16 mouse cellular contexts compared by ENCODE assay signal in genomic region chr2:179761718-179762441, GRCm38 (mm10).
A peak's percentile ranks its signal among the peaks of the same experiment; 100 is the strongest.
DNase-seq lines count a peak whose midpoint lies in the region; ATAC-seq lines count a peak whose summit lies in the region.
"Had no signal": no experiment of that assay in that cellular context is flagged by ENCODE, and none has a peak within 500 bp of the region (broad histone marks: within the 10 kb centered on the region; RNA-seq: fewer than 3 reads in every experiment).

No protein-coding gene starts in this region.

- WGBS in heart, embryonic 12.5 days: 38% methylated on average over 9 of the region's 9 CpGs
- WGBS in hindbrain, embryonic 16.5 days: 52% methylated on average over 9 of the region's 9 CpGs

- no peak for DNase-seq in heart, postnatal 4 days
- peak; percentile 46 for DNase-seq in brain, adult 2 months (ENCODE audit: low read depth, low spot score)
- DNase-seq in cerebellum, adult 9-10 months: peak; percentile 56
- DNase-seq in left cerebral cortex, adult 18-20 months (ENCODE audit: low spot score in 2 of 2): no peak
- DNase-seq in urinary bladder, postnatal 36 days (ENCODE audit: low spot score in 2 of 2): no peak
- DNase-seq: adrenal gland, postnatal 25 days; gastrocnemius, postnatal 36 days; kidney, postnatal 14 days; lung, adult 18-20 months; lung, postnatal 4 days; thymus, adult 18-20 months had no signal

- H3K4me2 ChIP-seq in heart, embryonic 12.5 days: peak overlapping the region; percentile 20; the same call in 1 of the 2 replicates
- no peak overlapping the region for H3K4me2 ChIP-seq in hindbrain, embryonic 16.5 days (ENCODE audit: low read length)
- H3K4me2 ChIP-seq: embryonic facial prominence, embryonic 12.5 days; intestine, embryonic 15.5 days; limb, embryonic 12.5 days had no signal

- no peaks in the 10 kb centered on the region for H3K36me3 ChIP-seq in heart, embryonic 12.5 days
- no peaks in the 10 kb centered on the region for H3K36me3 ChIP-seq in hindbrain, embryonic 16.5 days (ENCODE audit: control insufficient read depth, insufficient read depth, low read length)
- H3K36me3 ChIP-seq: embryonic facial prominence, embryonic 12.5 days; intestine, embryonic 15.5 days; limb, embryonic 12.5 days had no signal

- H3K27ac ChIP-seq in heart, embryonic 12.5 days (ENCODE audit: poor library complexity, severe bottlenecking): no peak overlapping the region
- peak overlapping the region; percentile 65; the same call in 1 of the 2 replicates for H3K27ac ChIP-seq in hindbrain, embryonic 16.5 days (ENCODE audit: low read depth, low read length)
- H3K27ac ChIP-seq: embryonic facial prominence, embryonic 12.5 days; intestine, embryonic 15.5 days; limb, embryonic 12.5 days had no signal

- no peak overlapping the region for H3K9ac ChIP-seq in heart, embryonic 12.5 days
- peak overlapping the region; percentile 35; the same call in 1 of the 2 replicates for H3K9ac ChIP-seq in hindbrain, embryonic 16.5 days (ENCODE audit: low read depth, low read length)
- H3K9ac ChIP-seq: embryonic facial prominence, embryonic 12.5 days; intestine, embryonic 15.5 days; limb, embryonic 12.5 days had no signal

- no peak for ATAC-seq in heart, embryonic 12.5 days (ENCODE audit: insufficient number of reproducible peaks, low FRiP score)
- no peak for ATAC-seq in hindbrain, embryonic 16.5 days
- ATAC-seq: intestine, embryonic 15.5 days had no signal

- no peak overlapping the region for H3K4me3 ChIP-seq in heart, embryonic 12.5 days
- no peak overlapping the region for H3K4me3 ChIP-seq in hindbrain, embryonic 16.5 days (ENCODE audit: low read length)
- H3K4me3 ChIP-seq: embryonic facial prominence, embryonic 12.5 days; intestine, embryonic 15.5 days; limb, embryonic 12.5 days had no signal

- H3K27me3 ChIP-seq in heart, embryonic 12.5 days (replicated peaks): peaks cover 8% of the 10 kb centered on the region; the same call in 1 of the 2 replicates
- no peaks in the 10 kb centered on the region for H3K27me3 ChIP-seq in hindbrain, embryonic 16.5 days (replicated peaks; ENCODE audit: control insufficient read depth, insufficient read depth, low read length)
- H3K27me3 ChIP-seq: intestine, embryonic 15.5 days had no signal

- H3K9me3 ChIP-seq in heart, embryonic 12.5 days (replicated peaks): no peaks in the 10 kb centered on the region
- H3K9me3 ChIP-seq in hindbrain, embryonic 16.5 days (ENCODE audit: control insufficient read depth, low read length): no peaks in the 10 kb centered on the region
- H3K9me3 ChIP-seq: embryonic facial prominence, embryonic 12.5 days; intestine, embryonic 15.5 days; limb, embryonic 12.5 days had no signal

- H3K4me1 ChIP-seq in heart, embryonic 12.5 days (replicated peaks): peaks cover 10% of the 10 kb centered on the region
- peaks cover 24% of the 10 kb centered on the region for H3K4me1 ChIP-seq in hindbrain, embryonic 16.5 days (ENCODE audit: control insufficient read depth, insufficient read depth, low read depth, low read length)
- H3K4me1 ChIP-seq: intestine, embryonic 15.5 days had no signal

Comparison
In these comparisons a context has a peak if more than half of its experiments do, and no peak if none do; other contexts are left out.
1. DNase-seq: peak in brain, adult 2 months (single experiment) and cerebellum, adult 9-10 months (single experiment); none in heart, postnatal 4 days (single experiment), left cerebral cortex, adult 18-20 months (0 of 2) and urinary bladder, postnatal 36 days (0 of 2).